Mouse (Mus musculus): Measurements from ENCODE around the gene Abcc1. TPM values are rescaled to one million over a fixed set of nuclear protein-coding genes. Genes with fewer than 3 reads are reported as not detected.

Gene Abcc1
- polyA plus RNA-seq, 1 experiment: 3.7 TPM

DNA sequence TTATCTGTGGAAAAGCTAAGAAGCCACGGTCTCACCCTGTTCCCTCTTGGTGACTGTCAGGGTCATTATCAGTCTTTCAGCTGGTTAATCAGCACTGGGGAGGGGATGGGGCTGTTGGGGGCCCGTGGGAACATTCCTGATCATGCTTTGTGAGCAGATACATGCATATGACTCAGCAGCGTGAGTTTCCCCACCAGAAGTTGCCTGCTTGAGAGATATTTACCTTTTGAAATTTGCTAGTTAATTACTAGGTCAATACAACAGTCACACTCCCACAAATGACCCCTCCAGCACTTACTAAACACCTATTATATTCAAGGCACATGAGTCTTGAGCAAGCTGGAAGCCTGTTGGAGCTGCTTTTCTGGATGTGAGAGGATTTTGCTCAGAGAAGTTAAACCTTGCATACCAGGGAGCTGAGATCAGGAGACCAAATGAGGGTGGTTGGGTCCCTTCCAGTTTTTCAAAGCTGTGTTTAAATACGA is 11.5 kb downstream of the Abcc1 start:
- Histone ChIP-seq H3K4me3 (ENCODE audit: low read depth, low read length) (no peak overlapping the region), H3K27me3 (ENCODE audit: control insufficient read depth, insufficient read depth, low read length) (no peaks in the 10 kb centered on the region), H3K4me1 (ENCODE audit: control insufficient read depth, insufficient read depth, insufficient read length, low read length) (no peaks in the 10 kb centered on the region), H3K36me3 (ENCODE audit: control insufficient read depth, insufficient read depth, low read length) (no peaks in the 10 kb centered on the region), H3K27ac (ENCODE audit: insufficient read depth, low read depth, low read length) (no peak overlapping the region)
- no peak for TF ChIP-seq CTCF (IDR thresholded peaks at IDR 0.05; ENCODE audit: extremely low read depth, insufficient read length, insufficient replicate concordance, low read depth, low read length)
- WGBS: 28% methylated on average over 4 of the region's 4 CpGs

DNA sequence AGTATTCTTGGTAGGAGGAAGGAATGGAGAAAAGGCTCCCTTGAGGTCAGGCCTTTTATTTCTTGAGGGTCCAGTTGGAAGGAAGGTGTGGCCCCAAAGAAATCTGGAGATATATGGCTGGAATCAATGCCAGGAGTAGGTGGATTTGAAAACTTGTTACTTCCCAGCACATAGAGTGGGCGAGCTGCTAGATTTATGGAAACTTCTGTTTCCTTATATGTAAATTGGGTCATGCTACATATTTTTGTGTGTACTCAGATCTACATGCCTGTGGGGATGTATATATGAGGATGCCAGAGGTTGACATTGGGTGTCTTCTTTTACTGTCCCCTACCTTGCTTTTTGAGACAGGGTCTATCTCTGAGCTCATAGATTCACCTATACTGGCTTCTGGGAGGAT is 14.6 kb downstream of the Abcc1 start:
- H3K36me3 ChIP-seq (ENCODE audit: control insufficient read depth, insufficient read depth, low read length): no peaks in the 10 kb centered on the region
- H3K27ac ChIP-seq (ENCODE audit: insufficient read depth, low read depth, low read length): no peak overlapping the region
- H3K27me3 ChIP-seq (ENCODE audit: control insufficient read depth, insufficient read depth, low read length): no peaks in the 10 kb centered on the region
- 95% methylated on average over 1 of the region's 1 CpGs for whole genome bisulfite sequencing
- TF ChIP-seq POLR2A (IDR thresholded peaks at IDR 0.05; ENCODE audit: low read depth, low read length) (no peak), CTCF (IDR thresholded peaks at IDR 0.05; ENCODE audit: extremely low read depth, insufficient read length, insufficient replicate concordance, low read depth, low read length) (no peak)
- H3K4me3 ChIP-seq (ENCODE audit: low read depth, low read length): no peak overlapping the region
- H3K4me1 ChIP-seq (ENCODE audit: control insufficient read depth, insufficient read depth, insufficient read length, low read length): no peaks in the 10 kb centered on the region

DNA sequence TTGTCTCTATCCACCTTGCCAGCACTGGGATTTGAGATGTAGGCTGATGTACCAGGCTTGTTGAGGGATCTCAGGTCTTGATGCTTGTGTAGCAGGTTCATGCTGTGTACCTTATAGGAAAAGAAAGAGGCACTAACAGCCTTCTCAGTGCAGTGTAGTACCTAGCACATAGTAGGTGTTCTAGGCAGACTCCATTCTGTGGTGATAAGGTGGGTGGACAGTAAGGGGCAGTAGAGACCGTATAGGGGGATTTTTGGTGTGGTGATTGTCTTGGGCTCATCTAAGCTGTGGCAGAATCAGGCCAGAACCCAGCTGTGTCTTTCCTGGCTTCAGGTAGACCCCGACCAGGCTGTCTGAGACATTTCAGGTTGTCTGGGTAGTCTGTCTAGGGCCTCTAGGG is 15.0 kb downstream of the Abcc1 start:
- H3K36me3 ChIP-seq (ENCODE audit: control insufficient read depth, insufficient read depth, low read length): no peaks in the 10 kb centered on the region
- no peaks in the 10 kb centered on the region for H3K27me3 ChIP-seq (ENCODE audit: control insufficient read depth, insufficient read depth, low read length)
- H3K27ac ChIP-seq (ENCODE audit: insufficient read depth, low read depth, low read length): no peak overlapping the region
- H3K4me1 ChIP-seq (ENCODE audit: control insufficient read depth, insufficient read depth, insufficient read length, low read length): no peaks in the 10 kb centered on the region
- no peak overlapping the region for H3K4me3 ChIP-seq (ENCODE audit: low read depth, low read length)
- 79% methylated on average over 2 of the region's 2 CpGs for WGBS
- TF ChIP-seq CTCF (IDR thresholded peaks at IDR 0.05; ENCODE audit: extremely low read depth, insufficient read length, insufficient replicate concordance, low read depth, low read length): no peak
- TF ChIP-seq POLR2A (IDR thresholded peaks at IDR 0.05; ENCODE audit: low read depth, low read length): no peak

DNA sequence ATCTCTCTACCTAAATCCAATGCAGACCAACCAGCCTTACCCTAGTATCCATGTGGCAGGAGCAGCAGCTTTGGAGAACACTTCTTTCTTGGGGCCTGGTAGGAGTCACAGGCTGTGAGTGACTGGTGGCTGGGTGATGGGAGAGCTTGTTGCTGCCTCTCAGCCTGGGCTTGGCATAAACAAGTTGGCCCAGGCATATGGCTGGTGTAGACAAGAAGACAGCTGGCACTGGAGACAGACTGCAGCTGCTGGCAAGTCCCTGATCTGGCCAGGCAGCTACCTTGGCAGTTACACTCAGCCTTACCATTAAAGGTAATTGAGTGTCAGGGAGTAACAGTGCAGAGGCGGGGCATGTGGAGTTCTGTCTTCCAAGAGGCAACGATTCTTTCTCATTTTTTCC is 16.0 kb downstream of the Abcc1 start:
- TF ChIP-seq POLR2A (IDR thresholded peaks at IDR 0.05; ENCODE audit: low read depth, low read length) (no peak), CTCF (IDR thresholded peaks at IDR 0.05; ENCODE audit: extremely low read depth, insufficient read length, insufficient replicate concordance, low read depth, low read length) (no peak)
- WGBS: 15% methylated on average over 2 of the region's 2 CpGs
- Histone ChIP-seq H3K4me1 (ENCODE audit: control insufficient read depth, insufficient read depth, insufficient read length, low read length) (no peaks in the 10 kb centered on the region), H3K36me3 (ENCODE audit: control insufficient read depth, insufficient read depth, low read length) (no peaks in the 10 kb centered on the region), H3K4me3 (ENCODE audit: low read depth, low read length) (no peak overlapping the region), H3K27ac (ENCODE audit: insufficient read depth, low read depth, low read length) (no peak overlapping the region), H3K27me3 (ENCODE audit: control insufficient read depth, insufficient read depth, low read length) (no peaks in the 10 kb centered on the region)

DNA sequence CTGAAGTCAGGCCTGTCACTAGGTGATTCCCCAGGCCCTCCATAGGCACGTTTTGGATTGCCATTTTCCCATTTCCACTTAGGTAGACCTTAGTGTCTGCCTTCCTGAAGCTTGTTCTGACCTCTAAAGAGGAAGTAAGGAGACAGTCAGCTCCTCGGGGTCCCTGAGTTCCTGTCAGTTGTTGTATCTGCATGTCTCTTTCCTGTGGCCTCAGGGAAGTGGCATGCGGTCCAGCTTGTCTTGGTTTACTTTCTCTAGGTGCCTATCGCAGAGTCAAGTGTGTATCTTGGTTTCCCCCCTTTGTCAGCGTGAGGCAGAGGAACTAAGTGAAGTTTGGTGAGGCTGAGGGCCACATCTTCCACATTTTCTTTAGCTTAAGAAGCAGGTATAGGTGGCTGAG is 17.3 kb downstream of the Abcc1 start:
- 70% methylated on average over 5 of the region's 5 CpGs for WGBS
- Histone ChIP-seq H3K4me1 (ENCODE audit: control insufficient read depth, insufficient read depth, insufficient read length, low read length) (no peaks in the 10 kb centered on the region), H3K36me3 (ENCODE audit: control insufficient read depth, insufficient read depth, low read length) (no peaks in the 10 kb centered on the region), H3K4me3 (ENCODE audit: low read depth, low read length) (no peak overlapping the region), H3K27ac (ENCODE audit: insufficient read depth, low read depth, low read length) (no peak overlapping the region), H3K27me3 (ENCODE audit: control insufficient read depth, insufficient read depth, low read length) (no peaks in the 10 kb centered on the region)
- TF ChIP-seq CTCF (IDR thresholded peaks at IDR 0.05; ENCODE audit: extremely low read depth, insufficient read length, insufficient replicate concordance, low read depth, low read length): no peak
- TF ChIP-seq POLR2A (IDR thresholded peaks at IDR 0.05; ENCODE audit: low read depth, low read length): no peak

DNA sequence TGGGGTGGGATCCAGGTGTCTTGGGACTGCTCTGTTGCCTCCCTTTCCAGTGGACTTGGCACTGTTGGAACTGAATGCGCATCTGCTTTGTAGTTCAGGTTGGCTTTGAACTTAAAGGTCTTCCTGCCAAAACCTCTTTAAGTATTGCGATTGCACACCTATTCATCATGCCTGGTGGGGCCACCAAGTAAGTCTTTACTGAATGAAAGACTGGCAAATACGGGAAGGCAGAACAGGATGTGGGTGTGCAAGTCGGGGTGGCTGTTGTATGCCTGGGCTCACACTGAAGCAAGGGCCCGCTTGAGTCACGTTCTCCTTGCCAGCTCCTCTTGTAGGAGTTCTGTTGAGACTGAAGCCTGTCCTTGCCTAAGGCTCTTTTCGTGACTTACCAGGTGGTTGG is 18.5 kb downstream of the Abcc1 start:
- WGBS: 86% methylated on average over 7 of the region's 7 CpGs
- Histone ChIP-seq H3K27me3 (ENCODE audit: control insufficient read depth, insufficient read depth, low read length) (no peaks in the 10 kb centered on the region), H3K36me3 (ENCODE audit: control insufficient read depth, insufficient read depth, low read length) (no peaks in the 10 kb centered on the region), H3K4me3 (ENCODE audit: low read depth, low read length) (no peak overlapping the region), H3K27ac (ENCODE audit: insufficient read depth, low read depth, low read length) (no peak overlapping the region), H3K4me1 (ENCODE audit: control insufficient read depth, insufficient read depth, insufficient read length, low read length) (0 out of 2 replicates have a peak, but pooled peaks cover 4% of the 10 kb centered on the region)
- TF ChIP-seq CTCF (IDR thresholded peaks at IDR 0.05; ENCODE audit: extremely low read depth, insufficient read length, insufficient replicate concordance, low read depth, low read length): no peak
- no peak for TF ChIP-seq POLR2A (IDR thresholded peaks at IDR 0.05; ENCODE audit: low read depth, low read length)

DNA sequence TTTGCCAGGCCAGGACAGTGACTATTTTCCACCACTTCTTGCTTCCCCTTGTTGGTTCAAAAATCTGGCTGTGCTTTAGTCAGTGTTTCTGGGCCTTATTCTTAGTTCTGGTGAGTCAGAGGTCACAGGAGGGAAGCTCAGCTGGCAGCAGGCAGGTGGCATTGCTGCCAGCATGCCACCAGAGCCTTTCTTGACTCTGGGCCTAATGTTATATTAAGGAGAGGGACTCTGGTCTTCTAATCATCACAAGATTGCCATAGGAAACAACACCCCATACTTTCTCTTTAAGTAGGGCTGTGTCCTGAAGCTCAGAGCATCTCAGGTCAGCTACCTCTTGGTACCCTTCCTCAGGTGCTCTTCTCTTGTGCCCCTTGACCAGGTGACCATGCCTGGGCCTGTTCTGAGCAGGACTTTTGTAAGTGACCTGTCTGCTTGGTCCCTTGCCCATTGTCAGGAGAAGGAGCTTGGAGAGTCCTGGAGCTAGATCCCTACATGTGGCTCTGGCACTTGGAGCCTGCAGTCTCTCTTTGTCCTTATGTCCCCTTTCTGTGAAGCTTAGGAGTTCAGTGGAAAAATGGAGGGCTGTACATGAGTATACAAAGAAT is 19.8 kb downstream of the Abcc1 start:
- Histone ChIP-seq H3K27ac (ENCODE audit: insufficient read depth, low read depth, low read length) (no peak overlapping the region), H3K36me3 (ENCODE audit: control insufficient read depth, insufficient read depth, low read length) (no peaks in the 10 kb centered on the region), H3K4me3 (ENCODE audit: low read depth, low read length) (no peak overlapping the region), H3K4me1 (ENCODE audit: control insufficient read depth, insufficient read depth, insufficient read length, low read length) (0 out of 2 replicates have a peak, but pooled peaks cover 4% of the 10 kb centered on the region), H3K27me3 (ENCODE audit: control insufficient read depth, insufficient read depth, low read length) (no peaks in the 10 kb centered on the region)
- TF ChIP-seq POLR2A (IDR thresholded peaks at IDR 0.05; ENCODE audit: low read depth, low read length): no peak

All from small intestine, adult 2 months (tissue).